Mouse (Mus musculus) CD4-positive, CD25-positive, alpha-beta regulatory T cell, adult 2 months (primary cell): ENCODE measurements around the gene Lrmda.
A peak's percentile ranks its signal among the peaks of the same experiment; 100 is the strongest.

Experiments
- DNase-seq: peaks from one replicate; pipeline ENCODE4 v3.0.0-alpha.2; 2012; ENCODE audit warnings: low read depth, low spot score

Lrmda gene

DNA sequence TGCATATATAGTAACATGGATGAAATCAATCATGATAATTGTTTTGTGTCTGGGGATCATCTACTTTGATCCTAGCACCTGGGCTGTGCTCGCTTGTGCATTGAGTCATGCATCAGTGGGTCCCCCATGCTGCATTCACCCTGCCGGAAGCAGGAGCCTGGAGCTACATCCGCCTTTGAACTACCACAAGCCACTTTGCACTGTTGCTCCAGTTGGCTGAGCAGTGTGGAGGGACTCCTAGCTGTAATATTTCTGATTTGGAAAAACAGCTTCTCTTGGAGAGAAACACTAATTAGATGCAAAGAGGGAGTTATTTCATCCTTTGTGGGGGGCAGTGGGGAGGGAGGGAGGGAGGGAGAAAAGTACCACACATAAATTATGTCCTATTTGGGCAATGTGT lies 220.8 kb downstream of the Lrmda start:
- no peak for DNase-seq

DNA sequence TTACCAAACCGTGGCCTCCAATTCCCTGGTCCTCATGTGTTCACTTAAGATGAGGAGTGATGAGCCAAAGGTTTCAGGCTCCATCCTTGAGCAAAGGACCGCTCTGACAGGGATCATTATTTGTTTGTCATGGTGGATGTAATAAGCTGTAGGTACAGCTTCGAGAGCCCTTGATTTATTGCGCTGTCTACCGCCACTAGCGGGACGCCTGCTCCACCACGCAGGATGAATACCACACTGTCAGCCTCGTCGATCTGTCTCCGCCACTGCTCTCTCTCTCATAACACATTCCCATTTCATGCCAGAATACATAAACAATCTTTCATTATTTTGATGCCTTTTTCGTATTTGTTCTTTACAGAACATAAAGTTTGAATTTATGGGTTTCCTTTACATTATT lies 235.9 kb downstream of the Lrmda start:
- no peak for DNase-seq

DNA sequence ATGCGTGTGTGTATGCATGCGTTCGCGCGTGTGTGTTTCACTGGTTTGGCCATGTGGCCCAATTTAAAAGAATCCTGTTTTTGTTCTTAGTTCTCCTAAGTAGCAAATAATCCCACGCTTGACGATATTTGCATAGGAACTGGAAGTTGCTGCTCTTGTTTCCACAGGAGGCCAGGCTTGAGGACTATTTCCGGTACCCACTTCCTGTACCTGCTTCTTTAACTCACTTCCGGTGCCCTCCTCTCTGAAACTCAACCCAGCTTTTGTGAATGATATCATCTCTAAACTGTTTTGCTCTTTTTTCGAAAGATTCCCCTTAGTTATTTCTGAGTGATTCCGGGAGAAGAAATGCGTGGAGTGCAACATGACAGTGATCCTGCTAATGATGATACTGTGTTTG lies 236.8 kb downstream of the Lrmda start:
- peak; percentile 43 for DNase-seq

DNA sequence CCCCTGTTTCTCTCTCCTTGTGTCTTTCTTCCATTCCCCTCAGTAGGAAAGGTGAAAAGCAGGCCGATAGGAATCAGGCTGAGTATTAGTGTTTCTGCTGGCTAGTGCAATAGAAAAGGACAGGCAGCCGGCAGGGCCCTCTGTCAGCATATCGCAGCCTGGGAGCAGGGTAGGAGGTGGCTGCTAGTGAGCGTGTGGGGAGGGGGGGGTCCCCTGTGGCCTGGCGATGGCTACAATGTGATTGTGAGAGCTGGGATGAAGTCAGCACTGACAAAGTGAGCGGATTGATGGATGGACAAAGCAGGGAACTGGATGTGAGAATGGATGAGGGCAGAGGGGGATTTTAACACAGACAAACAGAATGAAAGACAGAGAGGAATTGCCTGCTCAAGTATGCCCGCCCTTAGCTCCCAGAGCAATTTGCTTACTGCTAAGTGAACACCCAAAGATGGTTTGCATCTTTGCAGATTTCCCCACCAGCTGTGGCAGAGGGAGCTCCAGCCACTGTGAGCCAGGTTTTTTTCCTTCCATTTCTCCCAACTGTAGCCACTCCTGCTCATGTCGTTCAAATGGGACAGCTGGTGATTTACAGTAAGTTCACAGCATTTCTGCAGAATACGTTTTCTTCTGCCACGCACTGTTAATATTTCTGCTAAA lies 240.0 kb downstream of the Lrmda start:
- no peak for DNase-seq

DNA sequence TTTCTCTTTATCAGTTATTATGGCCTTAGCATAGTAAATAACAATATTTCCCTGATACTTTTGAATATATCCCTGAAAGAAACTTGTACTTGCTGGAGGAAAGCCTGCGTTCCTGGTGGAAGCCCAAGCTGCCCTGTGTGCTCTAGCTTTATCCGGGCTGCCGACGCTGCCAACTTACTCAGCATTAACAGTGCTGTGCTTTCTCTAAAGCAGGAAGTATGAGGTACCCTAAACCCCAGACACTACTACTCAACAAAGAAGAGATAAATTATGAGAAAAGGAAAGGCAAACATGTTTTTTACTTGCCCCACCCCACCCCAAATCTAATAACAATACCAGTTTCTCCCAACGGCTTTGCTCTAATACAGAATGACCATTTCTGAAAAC lies 240.5 kb downstream of the Lrmda start:
- DNase-seq = no peak

DNA sequence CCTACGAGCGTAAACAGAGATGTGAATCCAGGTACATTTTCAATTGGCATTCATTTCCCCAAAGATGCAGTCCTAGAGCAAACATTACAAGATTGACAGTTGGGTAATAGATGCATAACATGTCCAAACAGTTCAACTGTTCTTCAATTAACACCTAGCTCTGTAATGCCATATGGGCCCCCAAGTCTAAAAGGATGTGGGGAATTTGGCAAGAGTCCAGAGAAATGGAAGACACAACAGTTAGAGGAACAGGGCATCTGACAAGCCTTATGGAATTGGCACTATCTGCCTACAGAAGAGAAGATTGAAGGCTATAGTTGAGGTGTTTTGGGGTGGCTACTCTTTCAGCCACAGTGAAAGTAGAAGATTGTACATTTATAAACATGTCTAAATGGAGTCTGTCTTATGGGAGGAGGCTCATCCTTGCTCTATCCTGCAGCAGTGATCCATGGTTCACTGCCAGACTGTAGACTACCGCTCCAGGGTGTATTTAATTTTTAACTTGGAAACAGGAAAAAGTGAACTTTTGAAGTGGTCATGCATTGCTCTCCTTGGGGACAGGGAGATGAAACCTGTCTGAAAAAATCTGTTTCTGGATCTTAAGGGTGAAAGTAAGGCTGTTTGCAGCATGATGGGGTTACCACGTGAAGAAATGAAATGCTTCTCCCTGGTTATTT lies 245.9 kb downstream of the Lrmda start:
- no peak for DNase-seq

DNA sequence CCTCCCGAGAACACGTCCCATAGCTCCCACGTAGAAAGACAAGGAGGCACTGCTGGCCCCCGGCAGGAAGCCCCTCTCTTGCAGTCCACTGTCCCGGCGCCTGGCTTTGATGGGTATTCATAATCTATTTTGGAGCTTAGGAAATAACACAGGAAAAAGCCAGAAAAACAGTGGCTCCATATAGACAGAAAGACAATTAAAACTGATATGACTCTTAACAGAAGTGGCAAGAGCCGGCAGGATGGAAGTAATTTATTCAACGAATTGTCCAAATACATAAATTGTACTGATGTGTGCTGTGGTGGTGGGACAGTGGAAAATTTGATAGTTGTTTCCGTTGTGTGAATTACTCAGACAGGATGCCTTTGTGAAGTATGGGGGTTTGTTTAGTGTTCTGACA lies 250.3 kb downstream of the Lrmda start:
- no peak for DNase-seq

DNA sequence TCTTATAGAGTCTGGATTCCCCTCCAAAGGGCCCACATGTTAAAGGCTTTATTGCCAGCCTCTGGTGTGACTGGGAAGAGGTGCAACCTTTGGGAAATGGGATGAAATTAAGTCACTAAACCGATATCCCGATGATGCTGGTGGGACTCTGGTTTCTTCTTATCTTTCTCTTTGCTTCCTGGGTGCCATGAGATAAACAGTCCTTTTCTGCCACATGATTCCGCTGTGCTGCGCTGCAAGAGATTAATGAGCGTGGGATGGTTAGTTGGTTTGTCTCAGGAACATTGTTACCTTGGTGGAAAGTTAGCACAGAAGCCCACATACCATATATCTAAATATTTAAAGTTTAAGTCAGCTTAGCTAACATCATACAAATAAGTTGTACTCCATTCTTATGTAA lies 258.5 kb downstream of the Lrmda start:
- DNase-seq = no peak

DNA sequence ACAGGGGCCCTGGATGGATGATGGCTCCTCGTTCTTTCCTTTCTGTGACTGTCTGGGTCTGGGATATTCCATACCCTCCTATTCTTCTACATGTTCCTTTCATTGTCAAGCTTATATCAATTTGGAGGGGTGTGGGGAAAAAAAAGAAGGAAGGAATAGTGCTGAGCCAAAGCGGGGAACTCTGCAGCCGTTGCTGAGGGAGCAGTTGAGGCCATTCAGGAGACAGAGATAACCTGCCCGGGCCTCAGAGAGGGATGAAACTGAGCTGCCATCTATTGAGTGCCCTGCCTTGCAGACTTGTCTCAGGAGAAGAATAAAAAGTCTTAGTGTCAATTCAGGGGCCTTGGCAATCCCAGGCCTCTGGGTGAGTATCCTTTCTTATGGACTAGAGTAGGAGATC lies 260.1 kb downstream of the Lrmda start:
- no peak for DNase-seq

DNA sequence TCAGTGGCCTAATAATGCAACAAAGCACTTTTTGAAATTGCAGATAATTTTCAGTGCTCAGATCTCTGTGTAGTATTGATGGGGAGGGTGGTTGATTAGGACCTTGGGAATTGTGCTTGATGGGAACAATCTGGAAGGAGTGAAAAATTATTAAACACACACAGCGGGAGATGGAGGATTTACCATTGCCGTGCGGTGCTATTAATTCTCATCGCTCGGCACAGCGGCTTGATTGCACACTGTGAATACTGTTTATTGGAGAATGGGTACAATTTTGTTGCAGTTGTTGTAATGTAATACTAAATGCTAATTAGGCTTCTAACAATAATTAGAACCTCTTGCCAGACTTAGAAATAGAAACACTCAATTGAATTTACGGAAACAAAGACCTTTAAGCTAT lies 262.1 kb downstream of the Lrmda start:
- DNase-seq = no peak

DNA sequence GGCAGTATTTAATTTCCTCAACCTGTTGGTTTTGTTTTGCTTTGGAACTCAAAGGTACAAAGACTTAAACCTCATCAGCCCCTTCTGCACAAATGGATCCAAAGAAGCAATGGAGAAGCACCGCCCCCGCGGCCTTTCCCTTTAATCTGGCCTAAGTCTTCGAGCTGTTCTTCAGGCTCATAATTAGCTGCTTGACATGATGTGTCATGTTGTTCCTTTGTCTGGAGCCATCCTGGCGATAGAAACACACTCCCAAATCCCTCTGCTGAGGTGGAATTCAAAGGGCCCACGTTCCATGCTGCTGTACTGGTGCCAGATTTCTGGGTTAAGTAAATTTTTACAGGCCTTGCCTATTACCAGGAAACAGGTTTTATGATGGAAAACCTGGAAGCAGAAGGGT lies 263.3 kb downstream of the Lrmda start:
- DNase-seq = no peak

DNA sequence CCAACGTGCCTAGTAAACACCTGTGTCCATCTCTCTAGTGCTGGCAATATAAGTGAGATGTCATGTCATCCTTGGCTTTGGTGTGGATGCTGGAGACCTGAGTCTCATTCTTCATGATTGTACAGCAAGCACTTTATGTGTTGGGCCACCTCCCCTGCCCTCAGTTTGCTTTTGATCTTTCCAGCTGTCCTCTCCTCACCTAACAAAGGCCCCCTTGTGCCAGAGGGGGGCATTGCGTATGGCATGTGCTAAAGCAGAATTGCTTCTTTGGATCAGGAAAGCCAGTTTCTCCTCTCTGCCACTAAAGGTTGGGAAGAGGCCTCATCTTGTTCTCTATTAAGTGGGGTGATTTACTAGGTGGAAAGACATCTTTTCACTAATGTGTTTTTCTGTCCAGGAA lies 264.2 kb downstream of the Lrmda start:
- DNase-seq = peak; percentile 10

DNA sequence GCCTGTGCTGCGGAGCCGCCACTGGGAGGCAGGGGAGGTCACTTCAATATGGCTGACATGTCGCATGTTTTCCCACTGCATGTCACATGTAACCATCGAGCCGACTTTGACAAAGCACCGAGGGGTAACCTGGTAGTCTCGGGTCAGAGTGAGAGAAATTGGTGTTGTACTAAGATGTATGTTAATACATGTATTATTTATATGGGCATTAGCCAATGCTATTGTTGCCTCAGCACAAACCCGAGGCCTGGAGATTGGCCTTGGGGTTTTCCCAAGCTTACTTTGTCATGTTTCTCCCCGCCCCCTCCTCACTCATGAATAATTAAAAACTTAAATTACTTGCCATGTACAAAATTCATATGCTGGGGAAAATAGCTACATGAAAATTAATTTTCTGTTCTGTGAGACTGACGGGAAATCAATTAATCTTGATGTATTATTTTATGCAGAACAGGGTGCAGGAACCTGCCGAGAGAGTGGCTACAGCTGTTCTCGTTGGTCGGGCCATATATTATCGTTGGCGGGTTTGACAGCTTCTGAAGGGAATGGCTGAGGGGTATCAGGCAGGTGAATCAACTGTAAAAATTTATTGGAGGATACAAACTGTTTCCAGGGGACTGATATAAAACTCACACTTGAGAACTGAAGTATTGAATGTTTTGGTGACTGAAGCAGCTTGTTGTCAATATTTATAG lies 265.5 kb downstream of the Lrmda start:
- DNase-seq = no peak

DNA sequence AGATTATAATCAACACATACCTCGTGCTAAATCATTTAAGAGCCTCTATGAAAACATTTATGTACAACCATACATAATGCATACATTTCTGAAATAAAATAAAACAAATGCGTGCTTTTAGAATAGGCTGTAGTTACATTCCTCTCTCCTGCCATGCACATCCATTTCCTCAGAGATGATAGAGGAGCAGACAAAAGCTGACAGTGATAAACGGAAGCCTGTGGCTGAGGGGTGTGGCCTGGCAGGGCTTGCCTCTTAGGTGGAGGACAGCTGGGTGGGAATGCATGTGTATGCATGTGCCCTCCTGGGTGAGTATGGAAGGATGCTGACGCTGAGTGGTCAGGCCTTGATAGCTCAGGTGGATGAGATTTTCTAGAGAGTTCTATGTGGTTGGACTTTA lies 266.3 kb downstream of the Lrmda start:
- no peak for DNase-seq

DNA sequence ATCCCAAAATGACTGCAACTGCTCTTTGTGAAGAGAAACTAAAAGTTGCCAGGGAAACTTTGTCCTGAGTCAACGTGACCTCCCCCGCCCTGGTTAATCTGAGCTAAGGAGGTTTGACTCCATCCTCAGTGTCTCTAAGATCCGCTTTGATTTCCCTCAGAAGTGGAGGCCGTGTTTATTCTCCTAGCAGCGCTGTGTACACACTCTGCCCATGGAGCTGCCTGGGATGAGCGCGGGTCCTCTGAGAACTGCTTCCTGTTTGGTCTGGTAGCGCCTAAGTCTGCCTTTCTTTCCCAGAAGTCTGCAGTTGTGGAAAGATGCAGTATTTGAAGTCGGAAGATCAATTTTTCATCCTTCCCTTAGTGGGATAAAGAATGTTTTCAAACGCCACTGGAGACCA lies 268.7 kb downstream of the Lrmda start:
- DNase-seq = no peak

DNA sequence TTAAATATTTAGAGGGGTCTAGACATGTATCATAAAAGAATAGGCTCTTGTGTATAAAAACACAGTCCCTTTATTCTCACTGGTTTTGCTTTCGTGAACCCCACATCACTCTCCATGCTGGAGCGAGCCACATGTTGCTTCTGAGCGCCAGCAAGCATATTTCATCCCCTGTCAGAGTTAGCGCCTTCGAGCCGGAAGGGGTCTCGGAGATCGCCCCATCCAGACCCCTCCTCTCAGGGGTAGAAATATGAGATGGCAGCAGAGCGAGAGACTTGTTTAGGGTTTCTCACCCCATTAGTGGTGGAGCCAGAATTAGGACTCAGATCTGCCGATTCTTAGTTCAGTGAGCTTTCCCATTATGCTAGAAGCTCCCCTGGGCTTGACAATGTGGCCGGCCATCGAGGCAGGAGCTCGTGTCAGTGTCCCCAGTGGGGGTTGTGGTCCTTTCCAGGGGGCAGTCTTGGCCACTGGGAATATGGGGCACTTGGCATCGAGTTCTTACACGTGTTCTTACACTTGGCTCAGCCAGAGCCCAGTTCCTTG lies 269.9 kb downstream of the Lrmda start:
- DNase-seq = no peak

DNA sequence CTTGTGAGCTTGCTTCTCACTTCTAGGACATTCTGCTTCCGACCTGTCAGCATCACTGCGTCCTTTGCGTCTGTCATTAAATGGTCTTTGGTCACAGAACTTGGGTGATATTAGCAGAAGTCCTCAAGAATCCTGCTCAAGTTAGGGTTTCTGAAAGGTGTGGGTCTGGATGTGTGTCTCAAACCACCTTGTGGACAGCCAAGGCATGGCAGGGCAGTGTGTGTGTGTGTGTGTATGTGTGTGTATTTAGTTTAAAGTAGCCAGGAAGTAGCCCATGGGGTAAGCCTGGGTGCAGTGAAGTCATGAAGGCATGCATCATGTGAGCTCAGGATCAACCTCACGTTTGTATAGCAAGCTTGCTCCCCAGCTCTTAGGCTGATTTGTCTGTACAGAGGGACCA lies 274.9 kb downstream of the Lrmda start:
- no peak for DNase-seq

DNA sequence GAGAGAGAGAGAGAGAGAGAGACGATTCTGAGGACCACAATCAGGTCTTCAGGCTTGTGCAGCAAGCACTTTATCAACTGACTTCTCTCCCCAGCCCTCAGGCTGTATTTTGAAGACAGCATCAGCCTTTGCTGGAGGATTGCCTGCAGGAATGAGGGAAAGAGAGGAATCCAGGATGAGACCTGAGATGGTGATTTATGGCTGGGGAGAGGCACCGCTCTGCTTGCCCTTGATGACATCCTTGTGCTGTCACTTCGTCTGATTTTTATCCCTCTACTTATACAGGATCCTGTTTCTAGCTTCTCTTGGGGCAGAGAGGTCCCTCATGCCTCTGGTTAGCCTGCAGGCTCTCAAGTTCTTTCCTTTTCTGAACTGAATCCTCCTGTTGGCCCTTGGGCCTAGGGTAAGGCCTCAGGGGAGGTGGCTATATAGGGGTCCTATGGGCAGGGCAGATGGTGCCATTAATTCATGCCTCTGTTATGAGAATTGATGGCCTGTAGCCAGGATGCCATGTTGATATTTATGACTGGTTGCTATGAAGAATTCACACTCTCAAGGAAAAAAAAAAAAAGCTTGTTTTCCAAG lies 277.2 kb downstream of the Lrmda start:
- no peak for DNase-seq

DNA sequence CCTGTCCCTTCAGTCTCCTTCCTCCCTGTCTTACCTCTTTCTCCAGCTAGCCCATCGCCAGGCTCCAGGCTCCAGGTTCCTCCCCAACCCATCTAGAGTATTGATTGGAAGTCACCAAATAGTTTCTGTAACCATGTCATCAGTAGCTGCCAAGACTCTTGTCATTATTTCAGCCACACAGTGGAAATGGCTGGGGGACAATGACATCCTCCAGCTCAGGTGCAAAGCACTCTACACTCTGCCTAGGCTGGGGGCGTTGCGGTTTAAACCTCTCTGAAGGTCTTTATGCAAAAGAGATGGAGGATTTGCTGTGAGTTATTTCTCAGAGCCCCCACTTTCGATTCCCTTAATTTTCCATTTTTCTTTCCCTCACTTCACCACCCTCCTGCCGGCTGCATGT lies 287.2 kb downstream of the Lrmda start:
- DNase-seq = no peak

DNA sequence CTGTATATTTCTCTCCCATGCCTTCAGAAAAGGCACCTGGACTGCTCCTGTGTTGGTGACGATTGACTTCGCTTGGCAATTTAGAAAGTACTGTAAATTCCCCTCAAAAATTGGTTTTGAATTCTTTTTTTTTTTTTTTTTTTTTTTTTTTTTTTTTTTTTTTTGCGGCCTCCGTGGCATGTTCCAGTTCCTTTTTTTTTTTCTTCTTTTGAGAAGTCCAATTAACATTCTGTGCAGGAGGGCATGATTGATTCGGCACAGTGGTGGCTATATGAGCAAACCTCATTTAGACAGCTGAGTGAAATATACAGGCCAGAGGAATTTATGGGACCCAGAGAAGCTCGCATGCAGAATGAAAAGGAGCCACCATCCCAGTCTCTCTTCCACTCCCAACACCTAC lies 288.5 kb downstream of the Lrmda start:
- no peak for DNase-seq

DNA sequence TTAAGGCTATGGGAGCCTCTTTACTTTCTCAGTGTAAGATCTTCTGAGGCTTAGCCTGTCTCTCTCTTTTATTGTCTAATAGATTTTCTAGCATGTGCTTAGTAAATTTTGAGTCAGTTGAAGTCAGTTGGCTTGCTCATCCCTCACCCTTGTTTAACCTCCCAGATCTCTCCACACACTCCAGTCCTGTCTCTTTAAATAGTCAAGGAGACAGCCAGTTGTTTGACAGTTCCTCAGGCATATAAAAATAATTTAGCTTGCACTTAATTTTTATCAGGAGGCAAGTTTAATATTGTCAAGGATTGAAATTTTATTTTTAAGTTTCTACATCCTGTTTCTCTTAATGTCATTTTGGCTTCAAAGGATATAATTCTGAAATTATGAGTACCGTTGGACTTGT lies 303.5 kb downstream of the Lrmda start:
- no peak for DNase-seq

DNA sequence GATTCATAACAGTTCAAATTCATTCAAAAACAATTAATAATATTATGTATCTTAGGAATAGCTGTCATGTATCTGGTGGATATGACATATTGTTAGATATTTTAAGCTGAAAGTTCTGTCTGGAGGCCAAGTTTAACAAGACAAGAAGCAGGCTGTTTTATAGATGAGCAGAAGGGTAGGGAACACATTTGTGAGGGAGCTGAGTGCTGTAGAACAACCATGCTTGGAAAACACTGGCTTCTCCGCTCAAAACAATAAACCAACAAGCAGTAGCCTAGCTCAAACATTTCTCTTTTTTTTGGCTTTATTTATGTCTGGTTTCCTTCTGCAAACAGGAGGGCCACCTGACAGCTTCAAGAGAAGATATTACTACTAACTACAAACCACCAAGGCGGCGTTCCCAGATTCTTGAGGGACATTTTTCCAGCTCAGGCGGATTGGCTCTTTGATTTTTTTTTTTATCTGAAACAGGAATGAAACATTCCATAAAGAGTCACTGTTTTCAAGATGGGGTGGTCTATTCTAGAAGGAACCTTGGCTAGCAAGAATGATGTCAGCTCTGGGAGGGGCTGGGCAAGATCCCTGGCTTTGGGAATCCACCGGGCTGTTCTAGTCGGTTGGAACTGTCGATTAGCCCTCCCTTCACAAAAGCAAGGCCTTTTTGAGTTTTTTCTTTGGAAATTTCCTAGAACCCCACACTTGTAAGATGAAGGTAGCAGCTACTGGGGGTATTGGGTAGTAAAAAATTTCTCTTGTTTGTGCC lies 304.2 kb downstream of the Lrmda start:
- no peak for DNase-seq
